Mouse (Mus musculus) erythroblast, adult 5-6 weeks (primary cell): ENCODE results near the gene Zfp995. TPM values are rescaled to one million over a fixed set of nuclear protein-coding genes. Genes with fewer than 3 reads are reported as not detected.
"Not testable (repeated sequence)": the region's sequence is repeated elsewhere in the genome, so short reads cannot be mapped to it uniquely, and the experiment has no call there.

Source experiments
- ATAC-seq: replicated peaks from 2 replicates; pipeline ENCODE4 v1.8.0; 2016; ENCODE audit warnings: moderate number of reproducible peaks, mild to moderate bottlenecking, moderate TSS enrichment, inconsistent platforms; ENCODE audit not compliant: poor library complexity, low FRiP score, severe bottlenecking
- total RNA-seq, 2 experiments: library from RNA; stranded (forward) in 1 of 2; stranded (reverse) in 1 of 2; fragments of 150-400 nt in 1 of 2; fragments of 200-764, 138-1000 nt in 1 of 2; gene quantifications; 2 replicates each; pipeline versions ENCODE4 v1.2.3 to v1.2.4; 2015 to 2017; ENCODE audit warnings: low replicate concordance in 2 of 2

Gene Zfp995
- not detected in 2 replicates for total RNA-seq (2015; ENCODE audit: low replicate concordance)
- 2.5 and 4.7 TPM in 2 replicates for total RNA-seq (2017; ENCODE audit: low replicate concordance)

DNA sequence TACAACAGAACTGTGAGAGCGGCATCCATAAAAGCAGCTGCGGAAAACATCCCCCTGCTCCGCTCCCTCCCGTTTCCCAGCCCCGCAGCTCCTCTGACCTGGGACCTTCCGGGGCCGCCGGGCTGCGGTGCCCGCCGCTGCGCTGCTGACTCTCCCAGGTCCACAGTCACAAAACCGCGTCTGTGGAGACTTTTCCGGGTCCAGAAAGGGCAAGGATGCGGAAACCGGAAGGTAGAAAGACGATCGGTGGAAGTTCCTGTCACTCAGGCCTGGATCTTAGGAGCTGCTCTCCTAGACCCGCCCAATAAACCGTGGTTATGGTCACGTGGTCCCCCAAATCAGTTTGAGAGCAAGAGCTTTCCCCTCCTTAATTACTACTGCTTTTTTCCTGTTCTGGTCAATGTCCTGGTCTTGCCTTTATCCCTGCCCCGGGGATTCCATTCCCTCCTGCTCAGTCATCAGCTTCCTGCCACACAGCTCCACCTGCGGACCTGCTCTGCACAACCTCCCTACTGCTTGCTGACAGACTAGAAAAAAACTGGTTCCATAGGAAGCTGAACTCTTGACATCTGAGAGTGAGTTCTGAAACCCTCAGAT, at the start of gene Zfp995:
Zfp995 (minus strand) TSS at position 471 of the 597 bp plus-strand sequence.
- not testable (repeated sequence) for ATAC-seq

DNA sequence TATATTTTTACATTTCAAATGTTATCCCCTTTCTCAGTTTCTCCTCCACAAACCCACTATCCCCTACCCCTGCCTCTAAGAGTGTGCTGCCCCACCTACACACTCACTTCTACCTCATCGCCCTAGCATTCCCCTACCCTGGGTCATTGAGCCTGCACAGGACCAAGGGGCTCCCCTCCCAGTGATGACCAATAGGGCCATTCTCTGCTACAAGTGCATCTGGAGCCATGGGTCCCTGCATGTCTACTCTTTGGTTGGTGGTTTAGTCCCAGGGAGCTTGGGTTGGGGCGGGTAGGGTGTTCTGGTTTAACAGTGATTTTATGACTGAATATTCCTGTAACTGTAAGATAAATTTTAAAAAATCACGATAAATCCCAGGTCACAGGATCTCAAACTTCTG, 687 bp downstream of the Zfp995 start:
- no peak for ATAC-seq

DNA sequence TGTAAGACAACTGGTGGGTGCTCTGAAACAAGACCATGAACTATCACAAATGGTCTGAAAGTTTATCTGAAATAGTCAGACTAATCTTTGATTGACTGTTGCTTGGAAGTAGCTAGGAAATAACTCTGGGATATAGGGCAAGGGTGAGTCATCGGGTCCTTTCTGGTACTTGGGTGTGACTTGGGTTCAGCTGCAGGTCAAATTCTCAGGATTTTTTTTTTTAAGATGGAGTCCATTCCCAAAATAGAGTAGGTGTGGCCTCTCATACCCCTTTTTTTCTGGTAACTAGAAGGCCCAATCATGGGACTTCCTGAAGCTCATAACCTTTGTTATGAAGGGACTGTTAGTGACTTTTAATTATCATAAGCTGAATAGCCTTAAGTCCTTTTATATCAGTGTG, 38.5 kb downstream of the Zfp995 start:
- ATAC-seq: no peak

DNA sequence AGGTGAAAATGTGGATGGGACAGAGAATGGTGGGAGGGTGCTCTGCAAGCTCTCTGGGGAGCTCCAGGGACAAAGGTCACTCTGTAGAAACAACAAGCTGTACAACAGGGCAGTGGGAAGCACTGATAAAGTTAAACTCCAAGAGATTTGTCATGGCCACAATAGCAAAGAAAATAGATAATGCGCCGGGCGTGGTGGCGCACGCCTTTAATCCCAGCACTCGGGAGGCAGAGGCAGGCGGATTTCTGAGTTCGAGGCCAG, 63.5 kb downstream of the Zfp995 start:
- not testable (repeated sequence) for ATAC-seq

DNA sequence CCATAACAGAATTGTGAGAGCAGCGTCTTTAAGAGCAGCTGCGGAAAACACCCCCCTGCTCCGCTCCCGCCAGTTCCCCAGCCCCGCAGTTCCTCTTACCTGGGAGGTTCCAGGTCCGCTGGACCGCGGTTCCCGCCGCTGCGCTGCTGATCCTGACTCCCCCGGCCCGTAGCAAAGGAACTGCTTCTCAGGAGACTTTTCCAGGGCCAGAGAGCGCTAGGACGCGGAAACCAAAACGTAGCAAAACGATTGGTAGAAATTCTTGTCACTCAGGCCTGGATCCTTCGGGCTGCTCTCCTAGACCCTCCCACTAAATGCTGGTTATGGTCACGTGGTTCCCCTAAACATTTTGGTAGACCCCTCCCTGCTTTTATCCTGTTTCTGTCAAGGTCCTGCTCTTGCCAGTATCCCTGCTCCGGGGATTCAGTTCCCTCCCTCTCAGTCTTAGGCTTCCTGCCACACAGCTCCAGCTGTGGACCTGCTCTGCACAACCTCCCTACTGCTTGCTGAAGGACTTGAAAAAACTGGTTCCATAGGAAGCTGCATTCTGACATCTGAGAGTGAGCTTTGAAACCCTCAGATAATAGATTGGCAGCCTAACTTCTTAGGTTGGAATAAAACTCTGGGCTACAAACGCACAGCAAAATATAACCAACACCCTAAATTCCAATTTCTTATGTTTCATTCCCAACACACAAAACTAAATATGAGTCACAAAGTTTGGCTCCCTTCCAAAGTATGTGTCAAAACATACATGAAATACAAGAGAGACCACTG, 64.0 kb downstream of the Zfp995 start, which contains the start of gene Zfp820:
Zfp820 (minus strand) TSS at position 228 of the 777 bp plus-strand sequence.
- no peak for ATAC-seq

DNA sequence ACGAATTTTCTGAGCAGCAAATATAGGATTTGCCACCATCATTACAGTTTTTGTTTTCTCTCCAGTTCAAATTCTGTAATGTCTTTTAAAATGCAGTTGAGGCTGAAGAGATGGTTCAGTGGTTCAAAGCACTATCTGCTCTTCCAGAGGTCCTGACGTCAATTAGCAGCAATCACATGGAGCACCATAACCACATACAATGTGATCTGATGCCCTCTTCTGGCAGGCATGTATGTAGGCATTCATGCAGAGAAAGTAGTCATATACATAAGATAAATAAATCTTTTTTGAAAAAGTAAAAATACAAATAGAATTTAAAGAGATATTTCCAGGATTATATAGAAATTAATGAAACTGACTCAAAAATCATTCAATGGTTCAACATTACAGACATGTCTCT, 71.2 kb downstream of the Zfp995 start:
- ATAC-seq: no peak

Other genes starting within 250 kb of the Zfp995 start
- gene Gm10226, start 218.1 kb downstream of the Zfp995 start, total RNA-seq (2015; ENCODE audit: low replicate concordance): not detected in 2 replicates
- 56.8 TPM in 1 of 2 replicates, not detected in the other for gene Gm10226, start 218.1 kb downstream of the Zfp995 start, total RNA-seq (2017; ENCODE audit: low replicate concordance)
- gene Zfp760, start 202.2 kb downstream of the Zfp995 start, total RNA-seq (2015; ENCODE audit: low replicate concordance): 0.63 and 10.2 TPM in 2 replicates
- 2.0 and 3.6 TPM in 2 replicates for gene Zfp760, start 202.2 kb downstream of the Zfp995 start, total RNA-seq (2017; ENCODE audit: low replicate concordance)
- gene Zfp229, start 179.1 kb downstream of the Zfp995 start, total RNA-seq (2015; ENCODE audit: low replicate concordance): 0.42 and 2.7 TPM in 2 replicates
- gene Zfp229, start 179.1 kb downstream of the Zfp995 start, total RNA-seq (2017; ENCODE audit: low replicate concordance): 1.1 and 1.7 TPM in 2 replicates
- 1.7 TPM in 1 of 2 replicates, not detected in the other for gene Zfp820, start 64.2 kb downstream of the Zfp995 start, total RNA-seq (2015; ENCODE audit: low replicate concordance)
- 2.0 TPM in 1 of 2 replicates, not detected in the other for gene Zfp820, start 64.2 kb downstream of the Zfp995 start, total RNA-seq (2017; ENCODE audit: low replicate concordance)
- gene Zfp942, start 52.5 kb upstream of the Zfp995 start, total RNA-seq (2015; ENCODE audit: low replicate concordance): 8.8 and 10.4 TPM in 2 replicates
- 10.2 and 14.6 TPM in 2 replicates for gene Zfp942, start 52.5 kb upstream of the Zfp995 start, total RNA-seq (2017; ENCODE audit: low replicate concordance)
- 11.3 and 12.1 TPM in 2 replicates for gene Zfp943, start 52.6 kb upstream of the Zfp995 start, total RNA-seq (2015; ENCODE audit: low replicate concordance)
- gene Zfp943, start 52.6 kb upstream of the Zfp995 start, total RNA-seq (2017; ENCODE audit: low replicate concordance): 12.4 and 14.0 TPM in 2 replicates